ENCODE assay signal across 8 mouse cellular contexts in genomic region chr16:17275721-17276120, GRCm38 (mm10). TPM values are rescaled to one million over a fixed set of nuclear protein-coding genes. Genes with fewer than 3 reads are reported as not detected.
DNase-seq lines count a peak whose midpoint lies in the region; ATAC-seq and TF ChIP-seq lines count a peak whose summit lies in the region.

TSS of gene Tmem191c (plus strand) at chr16:17276077.

- TF ChIP-seq RAD21 in MEL (IDR thresholded peaks at IDR 0.05; ENCODE audit: low read depth, low read length) = no peak

- TF ChIP-seq POLR2A in kidney, adult 2 months (IDR thresholded peaks at IDR 0.05; ENCODE audit: low read depth, low read length) = no peak
- TF ChIP-seq POLR2A in MEL (IDR thresholded peaks at IDR 0.05; ENCODE audit: control insufficient read depth in 1 of 2, insufficient read depth in 1 of 2, low read depth in 1 of 2, low read length in 2 of 2, poor library complexity in 1 of 2) = no peak

- no peaks in the 10 kb centered on the region for H3K4me1 ChIP-seq in kidney, adult 2 months (ENCODE audit: control insufficient read depth, insufficient read depth, low read length)
- 0 out of 4 replicates have a peak, but pooled peaks cover 0 to 4% of the 10 kb centered on the region in 2 experiments for H3K4me1 ChIP-seq in MEL (ENCODE audit: control insufficient read depth in 1 of 2, insufficient read depth in 2 of 2, low read length in 2 of 2)
- peaks cover 16% of the 10 kb centered on the region for H3K4me1 ChIP-seq in liver, embryonic 11.5 days (replicated peaks; ENCODE audit: control insufficient read depth, insufficient read depth, low read length)

- no peak for ATAC-seq in liver, embryonic 11.5 days (replicated peaks; ENCODE audit: low FRiP score)

- peak within 1 kb of the TSS; percentile 26; the same call in 1 of the 2 replicates for H3K27ac ChIP-seq in kidney, adult 2 months (ENCODE audit: insufficient read depth, low read depth, low read length)
- no peak within 1 kb of the TSS for H3K27ac ChIP-seq in MEL (ENCODE audit: control insufficient read depth, low read depth, low read length)
- 0 out of 2 replicates have a peak within 1 kb of the TSS, but pooled peaks have one; percentile 19 for H3K27ac ChIP-seq in liver, embryonic 11.5 days (ENCODE audit: low read depth, low read length)

- no peaks in the 10 kb centered on the region for H3K79me2 ChIP-seq in MEL (ENCODE audit: control insufficient read depth, insufficient read depth, low read length, poor library complexity)

- TF ChIP-seq EP300 in MEL (IDR thresholded peaks at IDR 0.05; ENCODE audit: low read depth in 1 of 2, low read length in 2 of 2) = no peak

- no peak for TF ChIP-seq CTCF in kidney, adult 2 months (conservative IDR thresholded peaks at IDR 0.05; ENCODE audit: insufficient read depth, insufficient read length, low read depth, low read length)
- no peak for TF ChIP-seq CTCF in MEL (IDR thresholded peaks at IDR 0.05 in 2 of 3, conservative IDR thresholded peaks at IDR 0.05 in 1 of 3; ENCODE audit: control insufficient read depth in 1 of 3, insufficient read depth in 1 of 3, low read depth in 2 of 3, low read length in 3 of 3, poor library complexity in 1 of 3, severe bottlenecking in 1 of 3)

- peak within 1 kb of the TSS; percentile 85 for H3K4me2 ChIP-seq in liver, embryonic 11.5 days

- peak within 1 kb of the TSS; percentile 61 for H3K4me3 ChIP-seq in kidney, adult 2 months (ENCODE audit: insufficient read depth, low read depth, low read length)
- H3K4me3 ChIP-seq in MEL (ENCODE audit: control insufficient read depth in 1 of 2, insufficient read depth in 1 of 2, low read depth in 2 of 2, low read length in 2 of 2) = peak within 1 kb of the TSS; percentile 62 to 73
- peak within 1 kb of the TSS; percentile 70 for H3K4me3 ChIP-seq in liver, embryonic 11.5 days (ENCODE audit: low read depth, low read length)

- no peaks in the 10 kb centered on the region for H3K27me3 ChIP-seq in kidney, adult 2 months (replicated peaks; ENCODE audit: control insufficient read depth, insufficient read depth, low read length)
- H3K27me3 ChIP-seq in MEL (ENCODE audit: control insufficient read depth in 1 of 2, insufficient read depth in 2 of 2, low read length in 2 of 2) = no peaks in the 10 kb centered on the region
- H3K27me3 ChIP-seq in liver, embryonic 11.5 days (replicated peaks; ENCODE audit: control insufficient read depth, insufficient read depth, low read length) = peaks cover 19% of the 10 kb centered on the region

- 59% methylated on average over 7 of the region's 7 CpGs for WGBS in kidney, adult 2 months
- WGBS in liver, embryonic 11.5 days = 54% methylated on average over 7 of the region's 7 CpGs

- no peak for DNase-seq in kidney, adult 2 months
- DNase-seq in kidney, postnatal 14 days = no peak
- DNase-seq in MEL (ENCODE audit: low read depth, low spot score) = no peak
- no peak for DNase-seq in gonadal fat pad, adult 2 months (ENCODE audit: low read depth)
- no peak for DNase-seq in liver, embryonic 11.5 days (ENCODE audit: low spot score)
- no peak for DNase-seq in retina, postnatal 1 day
- DNase-seq in urinary bladder, adult 18-20 months (ENCODE audit: low spot score in 2 of 2) = no peak
- DNase-seq in embryo, embryonic 9.5 days (ENCODE audit: extremely low spot score) = no peak

- H3K36me3 ChIP-seq in kidney, adult 2 months (ENCODE audit: control insufficient read depth, insufficient read depth, low read length) = no peaks in the 10 kb centered on the region; the same call in 1 of the 2 replicates
- no peaks in the 10 kb centered on the region for H3K36me3 ChIP-seq in MEL (ENCODE audit: control insufficient read depth in 1 of 2, insufficient read depth in 2 of 2, low read length in 2 of 2)
- no peaks in the 10 kb centered on the region for H3K36me3 ChIP-seq in liver, embryonic 11.5 days (ENCODE audit: control insufficient read depth, insufficient read depth, low read length)

- H3K9ac ChIP-seq in MEL (ENCODE audit: control insufficient read depth, low read depth, low read length, poor library complexity, severe bottlenecking) = peak within 1 kb of the TSS; percentile 66
- peak within 1 kb of the TSS; percentile 66 for H3K9ac ChIP-seq in liver, embryonic 11.5 days (ENCODE audit: low read depth, low read length)

- H3K9me3 ChIP-seq in MEL (replicated peaks; ENCODE audit: insufficient read depth, low read length) = no peaks in the 10 kb centered on the region
- H3K9me3 ChIP-seq in liver, embryonic 11.5 days (ENCODE audit: control insufficient read depth, low read length) = no peaks in the 10 kb centered on the region; the same call in 1 of the 2 replicates

TF ChIP-seq in MEL, 35 proteins besides CTCF, POLR2A, EP300 and RAD21:
- 0 out of 2 replicates have a peak, but pooled peaks have one; percentile 12 for TF ChIP-seq ZKSCAN1 (IDR thresholded peaks at IDR 0.05; ENCODE audit: low read depth, low read length)
- TF ChIP-seq TAL1 (IDR thresholded peaks at IDR 0.05; ENCODE audit: low read length) = no peak

RNA-seq across cellular contexts. Expression of gene Tmem191c, which starts in this region (rescaled TPM):
- polyA plus RNA-seq in kidney, adult 2 months (2012; rRNA removed) = 7.7 and 8.0 TPM in 2 replicates
- total RNA-seq in MEL (2012; rRNA removed) = 2.6 and 3.3 TPM in 2 replicates
- polyA plus RNA-seq in MEL (2012; ENCODE audit: insufficient read depth in 1 of 2, insufficient read length in 2 of 2, low read depth in 1 of 2, low replicate concordance in 2 of 2, missing spikeins in 1 of 2) = 1 to 10 TPM in 1 of 2 experiments, not detected in 1; 7.5 TPM
- polyA plus RNA-seq in gonadal fat pad, adult 2 months (2012; rRNA removed) = 15.6 and 23.2 TPM in 2 replicates
- polyA plus RNA-seq in liver, embryonic 11.5 days (2014; fragmentation: Nextera tagmentation; extraction: Ambion mirVana) = 5.0 and 7.7 TPM in 2 replicates
